Mouse (Mus musculus) kidney, adult 2 months (tissue): Measurements from ENCODE around the gene Tmed9. TPM values are rescaled to one million over a fixed set of nuclear protein-coding genes. Genes with fewer than 3 reads are reported as not detected.
"Not testable (repeated sequence)": the region's sequence is repeated elsewhere in the genome, so short reads cannot be mapped to it uniquely, and the experiment has no call there.

Experiments used
- DNase-seq: peaks from one replicate; pipeline ENCODE4 v3.0.0; 2021
- H3K27ac ChIP-seq: fragments of 200-500 bp; 2 replicates; pipeline ENCODE4 v1.5.1; 2012; ENCODE audit warnings: low read depth, low read length, control low read depth, inconsistent platforms; ENCODE audit not compliant: insufficient read depth
- H3K27me3 ChIP-seq: fragments of 200-500 bp; replicated peaks from 2 replicates; pipeline ENCODE4 v1.6.1; 2012; ENCODE audit warnings: mild to moderate bottlenecking, moderate library complexity, low read length, inconsistent platforms; ENCODE audit not compliant: control insufficient read depth, insufficient read depth
- H3K36me3 ChIP-seq: fragments of 200-500 bp; 2 replicates; pipeline ENCODE4 v1.6.1; 2012; ENCODE audit warnings: mild to moderate bottlenecking, moderate library complexity, low read length, inconsistent platforms; ENCODE audit not compliant: control insufficient read depth, insufficient read depth
- H3K4me1 ChIP-seq: fragments of 200-500 bp; 2 replicates; pipeline ENCODE4 v1.6.1; 2011; ENCODE audit warnings: low read length; ENCODE audit not compliant: control insufficient read depth, insufficient read depth
- H3K4me3 ChIP-seq: fragments of 200-500 bp; 2 replicates; pipeline ENCODE4 v1.5.1; 2011; ENCODE audit warnings: mild to moderate bottlenecking, low read depth, low read length, control low read depth; ENCODE audit not compliant: insufficient read depth
- CTCF ChIP-seq: fragments of 200-500 bp; conservative IDR thresholded peaks from 2 replicates; pipeline ENCODE4 v1.5.1; 2011; ENCODE audit warnings: low read depth, mild to moderate bottlenecking, control low read depth, low read length, moderate library complexity, mixed read lengths; ENCODE audit not compliant: insufficient read depth, insufficient read length
- POLR2A ChIP-seq: fragments of 200-500 bp; IDR thresholded peaks from one replicate; pipeline ENCODE4 v1.6.1; 2011; ENCODE audit warnings: low read depth, low read length, control low read depth
- WGBS: fragments of 180-500 bp; shearing (Covaris S2); methylation state at CpG from one replicate; pipeline ENCODE4 v1.1.7; 2018; 5-methylcytosine and 5-hydroxymethylcytosine counted together
- polyA plus RNA-seq: library from polyadenylated mRNA; depleted of rRNA; stranded (reverse); fragments of >200 nt; gene quantifications from 2 replicates; pipeline ENCODE4 v1.2.3, GENCODE M21; 2012

The Tmed9 gene
- polyA plus RNA-seq, 1 experiment: 92.5 TPM

GRCm38 (mm10) chr13:55620275-55620674, 46.7 kb downstream of the Tmed9 start:
- no peak for TF ChIP-seq CTCF
- H3K4me1 ChIP-seq: 0 out of 2 replicates have a peak, but pooled peaks cover 4% of the 10 kb centered on the region
- no peak overlapping the region for H3K4me3 ChIP-seq
- DNase-seq: no peak
- WGBS: 85% methylated on average over 2 of the region's 2 CpGs
- no peaks in the 10 kb centered on the region for H3K27me3 ChIP-seq
- no peaks in the 10 kb centered on the region for H3K36me3 ChIP-seq
- no peak overlapping the region for H3K27ac ChIP-seq

GRCm38 (mm10) chr13:55622156-55622648, 48.7 kb downstream of the Tmed9 start:
- 14% methylated on average over 20 of the region's 20 CpGs for WGBS
- H3K27me3 ChIP-seq, H3K36me3 ChIP-seq, H3K4me1 ChIP-seq, DNase-seq: not testable (repeated sequence)
- Histone ChIP-seq H3K4me3 (peak overlapping the region; percentile 88), H3K27ac (peak overlapping the region; percentile 90; the same call in 1 of the 2 replicates)

DNA sequence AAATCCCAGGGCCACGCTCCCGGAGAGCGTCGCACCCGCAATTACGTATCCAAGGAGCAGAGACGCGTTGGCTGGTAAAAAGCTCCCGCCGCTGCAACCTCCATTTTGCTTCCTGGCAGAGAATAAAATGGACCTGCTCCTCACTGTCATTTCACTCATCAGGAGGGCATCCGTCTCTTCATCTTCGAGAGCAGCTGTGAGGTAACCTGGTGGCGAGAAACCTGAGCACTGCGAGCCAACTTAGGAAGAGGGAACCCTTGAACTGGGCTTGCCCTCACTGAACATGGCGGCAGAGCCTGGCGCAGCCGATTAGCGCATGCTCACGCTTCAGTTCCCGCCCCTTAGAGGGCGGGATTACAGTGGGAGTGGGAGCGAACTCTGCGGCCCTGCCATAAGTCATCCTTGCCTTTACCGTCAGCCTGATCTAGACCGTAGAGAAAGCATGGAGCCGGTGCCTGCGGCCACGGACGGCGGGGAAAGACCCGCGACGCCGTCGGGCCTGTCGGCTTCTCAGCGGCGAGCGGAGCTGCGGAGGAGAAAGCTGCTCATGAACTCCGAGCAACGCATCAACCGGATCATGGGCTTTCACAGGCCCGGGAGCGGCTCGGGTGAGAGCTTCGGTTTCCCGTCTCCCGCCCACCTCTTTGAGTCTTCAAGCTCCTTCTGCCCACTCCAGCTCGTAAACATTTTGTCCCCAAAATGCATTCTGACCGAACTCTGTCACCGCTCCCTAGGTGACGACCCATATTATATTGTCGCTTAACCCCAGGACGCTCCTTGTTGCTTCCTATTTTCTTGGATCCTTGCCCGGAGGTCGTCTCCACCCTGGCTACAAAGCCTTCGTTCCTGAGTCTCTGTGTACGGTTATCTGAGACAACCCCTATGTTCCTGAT, 49.4 kb downstream of the Tmed9 start, which contains the start of gene Caml:
Caml (plus strand) TSS at position 357 of the 893 bp plus-strand sequence.
- Histone ChIP-seq H3K27me3 (no peaks in the 10 kb centered on the region), H3K4me1 (0 out of 2 replicates have a peak, but pooled peaks cover 4% of the 10 kb centered on the region), H3K27ac (peak within 1 kb of the TSS; percentile 90), H3K4me3 (peak within 1 kb of the TSS; percentile 88), H3K36me3 (no peaks in the 10 kb centered on the region)
- DNase-seq: peak; percentile 93
- peak; percentile 62 for TF ChIP-seq POLR2A
- TF ChIP-seq CTCF: no peak
- under 1% methylated on average over 59 of the region's 59 CpGs for WGBS

- no peaks in the 10 kb centered on the region; the same call in 1 of the 2 replicates for H3K36me3 ChIP-seq
- no peaks in the 10 kb centered on the region for H3K4me1 ChIP-seq
- H3K4me3 ChIP-seq: peak within 1 kb of the TSS; percentile 94
- no peaks in the 10 kb centered on the region for H3K27me3 ChIP-seq
- WGBS: 4% methylated on average over 30 of the region's 30 CpGs
- TF ChIP-seq POLR2A: peak; percentile 91
- TF ChIP-seq CTCF: peak; percentile 82
- peak; percentile 91 for DNase-seq
- H3K27ac ChIP-seq: peak within 1 kb of the TSS; percentile 47
These were observed 61.2 kb downstream of the Tmed9 start, which contains the start of gene Ddx46 for GRCm38 (mm10) chr13:55634639-55635127. Ddx46 (plus strand) TSS chr13:55635027.

DNA sequence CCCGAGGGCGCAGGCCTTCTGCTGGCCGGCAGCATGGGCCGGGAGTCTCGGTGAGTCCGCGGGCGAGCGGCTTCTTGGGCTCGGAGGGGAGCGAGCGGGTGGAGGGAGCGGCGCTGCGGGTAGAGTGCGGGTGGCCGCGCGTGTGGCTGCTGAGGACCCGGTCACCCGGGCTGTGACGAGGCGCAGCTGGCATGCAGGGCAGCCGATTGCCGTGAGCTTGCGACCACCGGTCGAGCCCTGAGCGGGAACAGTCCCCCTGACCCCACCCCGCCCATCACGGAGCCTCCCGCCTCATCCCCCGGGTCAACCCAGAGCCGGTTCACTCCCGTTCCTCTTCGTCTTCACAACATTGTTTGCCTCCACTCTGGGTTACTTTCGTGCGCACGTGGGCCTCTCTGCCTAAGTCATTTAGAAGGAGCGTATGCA, 61.6 kb downstream of the Tmed9 start:
- Histone ChIP-seq H3K27ac (peak overlapping the region; percentile 47), H3K36me3 (no peaks in the 10 kb centered on the region; the same call in 1 of the 2 replicates), H3K4me3 (peak overlapping the region; percentile 94), H3K27me3 (no peaks in the 10 kb centered on the region), H3K4me1 (no peaks in the 10 kb centered on the region)
- WGBS: under 1% methylated on average over 40 of the region's 40 CpGs
- TF ChIP-seq POLR2A (no peak), CTCF (no peak)
- DNase-seq: no peak

- H3K27ac ChIP-seq: no peak overlapping the region
- TF ChIP-seq CTCF: no peak
- TF ChIP-seq POLR2A: no peak
- DNase-seq: no peak
- no peaks in the 10 kb centered on the region for H3K27me3 ChIP-seq
- H3K4me1 ChIP-seq: no peaks in the 10 kb centered on the region
- 86% methylated on average over 14 of the region's 14 CpGs for WGBS
- no peaks in the 10 kb centered on the region; the same call in 1 of the 2 replicates for H3K36me3 ChIP-seq
- H3K4me3 ChIP-seq: no peak overlapping the region
These were observed 62.9 kb downstream of the Tmed9 start for GRCm38 (mm10) chr13:55636185-55636983.

DNA sequence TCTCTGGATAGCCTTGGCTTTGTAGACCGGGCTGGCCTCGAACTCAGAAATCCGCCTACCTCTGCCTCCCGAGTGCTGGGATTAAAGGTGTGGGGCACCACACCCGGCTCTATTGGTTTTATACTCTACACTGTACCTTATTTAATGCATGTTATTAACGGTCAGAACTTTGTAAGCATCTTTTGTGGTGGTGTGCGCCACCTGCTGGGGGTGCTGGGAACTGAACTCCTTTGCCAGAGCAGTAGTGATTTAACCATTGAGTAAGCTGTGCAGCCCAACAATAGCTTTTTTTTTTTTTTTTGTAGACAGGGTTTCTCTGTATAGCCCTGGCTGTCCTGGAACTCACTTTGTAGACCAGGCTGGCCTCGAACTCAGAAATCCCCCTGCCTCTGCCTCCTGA, 66.9 kb downstream of the Tmed9 start:
- not testable (repeated sequence) for H3K4me3 ChIP-seq, H3K27me3 ChIP-seq, H3K27ac ChIP-seq, H3K4me1 ChIP-seq, H3K36me3 ChIP-seq
- WGBS: 38% methylated on average over 8 of the region's 8 CpGs
- TF ChIP-seq CTCF: peak; percentile 82
- DNase-seq: peak; percentile 83
